Mouse (Mus musculus): ENCODE measurements around the gene Ncoa1. TPM values are rescaled to one million over a fixed set of nuclear protein-coding genes. Genes with fewer than 3 reads are reported as not detected.

Gene Ncoa1
- polyA plus RNA-seq, 1 experiment from 2014 or later = 5.6 TPM

DNA sequence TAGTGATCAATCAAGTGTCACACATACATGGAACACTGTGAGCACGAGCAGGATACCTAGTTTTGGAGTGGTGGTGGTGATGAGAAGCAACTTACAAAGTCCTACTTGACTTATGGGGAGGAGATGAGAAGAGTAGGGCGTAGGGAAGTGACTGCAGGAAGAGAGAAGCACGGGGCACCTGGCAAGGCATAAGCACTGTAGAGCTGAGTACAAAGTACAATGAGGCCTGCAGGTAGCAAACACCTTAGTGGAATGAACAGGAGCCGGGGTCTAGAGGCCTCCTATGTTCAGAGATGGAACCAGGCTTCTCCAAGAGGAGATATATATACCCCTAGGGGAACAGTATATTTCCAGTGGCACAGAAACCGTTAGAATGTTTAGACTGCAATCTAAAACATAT lies 153.4 kb downstream of the Ncoa1 start:
- Histone ChIP-seq H3K9me3 (replicated peaks; ENCODE audit: control insufficient read depth, low read length) (no peaks in the 10 kb centered on the region), H3K36me3 (ENCODE audit: control insufficient read depth, insufficient read depth, low read length) (no peaks in the 10 kb centered on the region), H3K4me3 (replicated peaks; ENCODE audit: low read length) (no peak overlapping the region), H3K4me2 (ENCODE audit: low read depth, low read length) (no peak overlapping the region), H3K27ac (ENCODE audit: low read length) (no peak overlapping the region), H3K4me1 (ENCODE audit: control insufficient read depth, insufficient read depth, low read length) (no peaks in the 10 kb centered on the region), H3K27me3 (ENCODE audit: control insufficient read depth, insufficient read depth, low read length) (no peaks in the 10 kb centered on the region), H3K9ac (ENCODE audit: low read length) (no peak overlapping the region)
- WGBS = 74% methylated on average over 5 of the region's 5 CpGs
- no peak for ATAC-seq (ENCODE audit: insufficient read depth, low FRiP score)

DNA sequence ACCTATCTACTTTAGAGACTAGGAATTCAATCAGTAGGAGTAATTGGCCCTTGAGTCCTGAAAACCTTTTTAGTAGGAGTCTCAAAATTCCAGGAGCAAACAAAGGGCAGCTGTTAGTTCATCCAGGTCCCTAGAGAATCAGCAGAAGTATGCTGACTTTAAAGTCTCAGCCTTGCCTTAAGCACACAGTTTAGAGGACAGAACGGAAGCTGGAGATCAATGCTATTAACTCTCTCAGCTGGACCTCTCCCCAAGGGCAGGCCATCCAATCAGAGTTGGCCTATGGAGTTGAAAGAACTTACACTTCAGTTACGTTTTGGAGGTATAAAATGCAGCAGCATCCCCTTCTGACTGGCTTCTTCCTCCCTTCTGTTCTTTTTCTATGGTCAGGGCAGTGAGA lies 154.8 kb downstream of the Ncoa1 start:
- H3K27ac ChIP-seq (ENCODE audit: low read length) = no peak overlapping the region
- ATAC-seq (ENCODE audit: insufficient read depth, low FRiP score) = no peak
- no peaks in the 10 kb centered on the region for H3K4me1 ChIP-seq (ENCODE audit: control insufficient read depth, insufficient read depth, low read length)
- H3K9me3 ChIP-seq (replicated peaks; ENCODE audit: control insufficient read depth, low read length) = no peaks in the 10 kb centered on the region
- 60% methylated on average over 2 of the region's 2 CpGs for WGBS
- H3K9ac ChIP-seq (ENCODE audit: low read length) = no peak overlapping the region
- H3K27me3 ChIP-seq (ENCODE audit: control insufficient read depth, insufficient read depth, low read length) = no peaks in the 10 kb centered on the region
- no peaks in the 10 kb centered on the region for H3K36me3 ChIP-seq (ENCODE audit: control insufficient read depth, insufficient read depth, low read length)
- H3K4me2 ChIP-seq (ENCODE audit: low read depth, low read length) = no peak overlapping the region
- H3K4me3 ChIP-seq (replicated peaks; ENCODE audit: low read length) = no peak overlapping the region

DNA sequence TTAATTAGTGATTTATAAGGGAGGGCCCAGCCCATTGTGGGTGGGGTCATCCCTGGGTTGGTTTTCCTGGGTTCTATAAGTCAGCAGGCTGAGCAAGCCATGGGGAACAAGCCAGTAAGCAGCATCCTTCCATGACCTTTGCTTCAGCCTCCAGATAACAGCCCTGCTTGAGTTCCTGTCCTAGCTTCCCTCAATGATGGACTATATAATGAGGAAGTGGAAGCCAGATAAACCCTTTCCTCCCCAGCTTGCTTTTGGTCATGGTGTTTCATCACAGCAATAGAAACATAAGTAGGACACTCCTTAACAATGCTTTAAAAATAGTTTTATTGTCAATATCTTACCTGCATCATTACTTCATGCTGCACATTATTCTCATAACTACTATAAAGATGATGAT lies 163.2 kb downstream of the Ncoa1 start:
- Histone ChIP-seq H3K4me2 (ENCODE audit: low read depth, low read length) (no peak overlapping the region), H3K9me3 (replicated peaks; ENCODE audit: control insufficient read depth, low read length) (no peaks in the 10 kb centered on the region), H3K36me3 (ENCODE audit: control insufficient read depth, insufficient read depth, low read length) (peaks cover 3% of the 10 kb centered on the region; the same call in 1 of the 2 replicates), H3K4me1 (ENCODE audit: control insufficient read depth, insufficient read depth, low read length) (no peaks in the 10 kb centered on the region), H3K27ac (ENCODE audit: low read length) (no peak overlapping the region), H3K4me3 (replicated peaks; ENCODE audit: low read length) (no peak overlapping the region), H3K27me3 (ENCODE audit: control insufficient read depth, insufficient read depth, low read length) (no peaks in the 10 kb centered on the region), H3K9ac (ENCODE audit: low read length) (no peak overlapping the region)
- ATAC-seq (ENCODE audit: insufficient read depth, low FRiP score) = no peak

DNA sequence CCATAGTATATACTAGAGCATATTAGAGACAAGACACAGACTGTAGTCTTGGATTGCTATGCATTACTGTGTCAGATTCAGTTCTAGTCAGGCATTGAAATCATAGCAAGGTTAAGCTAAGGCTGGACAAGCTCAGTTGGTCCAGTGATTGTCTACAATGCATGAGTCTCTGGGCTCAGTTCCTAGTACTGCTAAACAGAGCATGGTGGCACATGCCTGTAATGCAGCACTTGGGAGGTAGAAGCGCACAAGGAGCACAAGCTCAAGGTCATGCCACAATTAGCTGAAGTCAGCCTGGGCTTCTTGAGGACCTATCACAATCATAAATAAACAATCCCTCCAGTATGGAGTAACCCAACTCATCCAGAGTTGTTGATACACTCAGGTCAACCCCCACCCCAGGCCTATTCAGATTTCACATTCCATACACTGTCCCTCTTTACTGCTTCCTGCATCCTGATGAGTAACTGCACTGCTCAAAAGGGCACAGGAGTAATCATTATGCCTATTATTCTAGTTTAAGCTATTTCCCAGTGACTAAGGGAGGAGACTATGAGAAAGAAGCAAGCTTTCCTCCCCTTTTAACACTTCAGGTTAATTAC lies 170.2 kb downstream of the Ncoa1 start:
- ATAC-seq (ENCODE audit: insufficient read depth, low FRiP score) = no peak
- 70% methylated on average over 1 of the region's 1 CpGs for WGBS
- no peak overlapping the region for H3K4me2 ChIP-seq (ENCODE audit: low read depth, low read length)
- H3K4me1 ChIP-seq (ENCODE audit: control insufficient read depth, insufficient read depth, low read length) = no peaks in the 10 kb centered on the region
- H3K4me3 ChIP-seq (replicated peaks; ENCODE audit: low read length) = no peak overlapping the region
- H3K36me3 ChIP-seq (ENCODE audit: control insufficient read depth, insufficient read depth, low read length) = no peaks in the 10 kb centered on the region
- no peak overlapping the region for H3K9ac ChIP-seq (ENCODE audit: low read length)
- no peak overlapping the region for H3K27ac ChIP-seq (ENCODE audit: low read length)
- H3K9me3 ChIP-seq (replicated peaks; ENCODE audit: control insufficient read depth, low read length) = no peaks in the 10 kb centered on the region
- no peaks in the 10 kb centered on the region for H3K27me3 ChIP-seq (ENCODE audit: control insufficient read depth, insufficient read depth, low read length)

DNA sequence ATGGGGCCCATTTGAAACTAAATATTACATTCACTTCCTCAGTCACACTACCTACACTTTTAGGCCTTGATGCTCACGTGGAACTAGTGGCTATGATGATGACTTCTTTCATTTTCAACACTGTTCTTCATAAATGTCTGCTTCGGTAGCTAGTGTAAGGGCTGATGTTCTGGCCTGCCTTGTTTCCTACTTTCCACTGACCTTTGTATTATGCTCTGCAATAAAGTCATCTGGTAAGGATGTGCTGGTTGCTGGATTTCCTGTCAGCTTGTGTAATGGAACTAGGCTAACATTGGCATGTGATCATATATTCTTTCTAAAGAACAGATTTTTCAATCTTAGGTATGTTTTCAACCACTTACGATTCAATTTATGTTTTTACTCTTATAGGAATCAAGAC lies 177.7 kb downstream of the Ncoa1 start:
- ATAC-seq (ENCODE audit: insufficient read depth, low FRiP score) = no peak
- WGBS = 84% methylated on average over 3 of the region's 3 CpGs

GRCm38 (mm10) chr12:4298626-4299025 lies 178.4 kb downstream of the Ncoa1 start:
- Histone ChIP-seq H3K4me2 (ENCODE audit: low read depth, low read length) (no peak overlapping the region), H3K36me3 (ENCODE audit: control insufficient read depth, insufficient read depth, low read length) (peaks cover 4% of the 10 kb centered on the region), H3K4me1 (ENCODE audit: control insufficient read depth, insufficient read depth, low read length) (no peaks in the 10 kb centered on the region), H3K27ac (ENCODE audit: low read length) (no peak overlapping the region), H3K9ac (ENCODE audit: low read length) (no peak overlapping the region), H3K27me3 (ENCODE audit: control insufficient read depth, insufficient read depth, low read length) (no peaks in the 10 kb centered on the region), H3K4me3 (replicated peaks; ENCODE audit: low read length) (no peak overlapping the region), H3K9me3 (replicated peaks; ENCODE audit: control insufficient read depth, low read length) (no peaks in the 10 kb centered on the region)
- no peak for ATAC-seq (ENCODE audit: insufficient read depth, low FRiP score)
- 81% methylated on average over 4 of the region's 4 CpGs for WGBS

More for the DNA sequence above, 177.7 kb downstream of the Ncoa1 start:
- Histone ChIP-seq H3K4me2 (ENCODE audit: low read depth, low read length) (no peak overlapping the region), H3K4me3 (replicated peaks; ENCODE audit: low read length) (no peak overlapping the region), H3K9ac (ENCODE audit: low read length) (no peak overlapping the region), H3K9me3 (replicated peaks; ENCODE audit: control insufficient read depth, low read length) (no peaks in the 10 kb centered on the region), H3K27me3 (ENCODE audit: control insufficient read depth, insufficient read depth, low read length) (no peaks in the 10 kb centered on the region), H3K36me3 (ENCODE audit: control insufficient read depth, insufficient read depth, low read length) (peaks cover 4% of the 10 kb centered on the region), H3K4me1 (ENCODE audit: control insufficient read depth, insufficient read depth, low read length) (no peaks in the 10 kb centered on the region), H3K27ac (ENCODE audit: low read length) (no peak overlapping the region)

DNA sequence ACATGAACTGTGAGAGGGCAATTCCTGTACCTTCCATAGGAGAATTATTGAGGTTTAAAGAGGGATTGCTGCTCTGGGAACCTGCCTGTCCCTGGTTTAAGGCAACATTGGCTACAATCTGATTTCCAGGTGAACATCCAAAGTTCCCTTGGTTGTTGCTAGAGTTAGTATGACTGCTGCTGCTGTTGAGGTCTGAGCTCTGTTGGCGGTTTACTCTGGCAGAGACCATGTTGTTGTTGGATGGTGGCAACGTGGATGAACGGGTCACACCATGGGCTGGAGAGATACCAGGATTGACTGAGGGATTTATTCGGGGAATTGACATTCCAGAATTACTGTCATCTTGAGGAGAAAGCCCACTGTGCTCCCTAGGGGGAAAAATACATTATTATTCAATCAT lies 181.1 kb downstream of the Ncoa1 start:
- Histone ChIP-seq H3K9ac (ENCODE audit: low read length) (no peak overlapping the region), H3K27ac (ENCODE audit: low read length) (no peak overlapping the region), H3K4me2 (ENCODE audit: low read depth, low read length) (no peak overlapping the region), H3K36me3 (ENCODE audit: control insufficient read depth, insufficient read depth, low read length) (peaks cover 4% of the 10 kb centered on the region), H3K4me1 (ENCODE audit: control insufficient read depth, insufficient read depth, low read length) (no peaks in the 10 kb centered on the region), H3K9me3 (replicated peaks; ENCODE audit: control insufficient read depth, low read length) (no peaks in the 10 kb centered on the region), H3K4me3 (replicated peaks; ENCODE audit: low read length) (no peak overlapping the region), H3K27me3 (ENCODE audit: control insufficient read depth, insufficient read depth, low read length) (no peaks in the 10 kb centered on the region)
- 89% methylated on average over 4 of the region's 4 CpGs for WGBS
- ATAC-seq (ENCODE audit: insufficient read depth, low FRiP score) = no peak

- Histone ChIP-seq H3K36me3 (ENCODE audit: control insufficient read depth, insufficient read depth, low read length) (peaks cover 4% of the 10 kb centered on the region), H3K9ac (ENCODE audit: low read length) (no peak overlapping the region), H3K4me1 (ENCODE audit: control insufficient read depth, insufficient read depth, low read length) (no peaks in the 10 kb centered on the region), H3K27me3 (ENCODE audit: control insufficient read depth, insufficient read depth, low read length) (no peaks in the 10 kb centered on the region), H3K9me3 (replicated peaks; ENCODE audit: control insufficient read depth, low read length) (no peaks in the 10 kb centered on the region), H3K4me2 (ENCODE audit: low read depth, low read length) (no peak overlapping the region), H3K4me3 (replicated peaks; ENCODE audit: low read length) (no peak overlapping the region), H3K27ac (ENCODE audit: low read length) (no peak overlapping the region)
- WGBS = 87% methylated on average over 8 of the region's 8 CpGs
- no peak for ATAC-seq (ENCODE audit: insufficient read depth, low FRiP score)
These were observed 181.7 kb downstream of the Ncoa1 start for GRCm38 (mm10) chr12:4295281-4295680.

GRCm38 (mm10) chr12:4293813-4294212 lies 183.2 kb downstream of the Ncoa1 start:
- Histone ChIP-seq H3K36me3 (ENCODE audit: control insufficient read depth, insufficient read depth, low read length) (peaks cover 4% of the 10 kb centered on the region), H3K4me1 (ENCODE audit: control insufficient read depth, insufficient read depth, low read length) (no peaks in the 10 kb centered on the region), H3K9me3 (replicated peaks; ENCODE audit: control insufficient read depth, low read length) (no peaks in the 10 kb centered on the region), H3K27me3 (ENCODE audit: control insufficient read depth, insufficient read depth, low read length) (no peaks in the 10 kb centered on the region), H3K27ac (ENCODE audit: low read length) (no peak overlapping the region), H3K4me2 (ENCODE audit: low read depth, low read length) (no peak overlapping the region), H3K9ac (ENCODE audit: low read length) (no peak overlapping the region), H3K4me3 (replicated peaks; ENCODE audit: low read length) (no peak overlapping the region)
- 87% methylated on average over 6 of the region's 6 CpGs for WGBS
- ATAC-seq (ENCODE audit: insufficient read depth, low FRiP score) = no peak

GRCm38 (mm10) chr12:4285186-4285585 lies 191.8 kb downstream of the Ncoa1 start:
- no peaks in the 10 kb centered on the region for H3K36me3 ChIP-seq (ENCODE audit: control insufficient read depth, insufficient read depth, low read length)
- H3K4me3 ChIP-seq (replicated peaks; ENCODE audit: low read length) = no peak overlapping the region
- H3K4me1 ChIP-seq (ENCODE audit: control insufficient read depth, insufficient read depth, low read length) = peaks cover 7% of the 10 kb centered on the region
- no peaks in the 10 kb centered on the region for H3K27me3 ChIP-seq (ENCODE audit: control insufficient read depth, insufficient read depth, low read length)
- 14% methylated on average over 3 of the region's 3 CpGs for WGBS
- H3K4me2 ChIP-seq (ENCODE audit: low read depth, low read length) = no peak overlapping the region
- H3K27ac ChIP-seq (ENCODE audit: low read length) = peak overlapping the region; percentile 75
- no peak overlapping the region for H3K9ac ChIP-seq (ENCODE audit: low read length)
- no peaks in the 10 kb centered on the region for H3K9me3 ChIP-seq (replicated peaks; ENCODE audit: control insufficient read depth, low read length)
- peak; percentile 72 for ATAC-seq (ENCODE audit: insufficient read depth, low FRiP score)
